Mouse (Mus musculus) brain, embryonic 18.5 days (tissue): ENCODE measurements around the gene Fbxo9.
"Not testable (repeated sequence)": the region's sequence is repeated elsewhere in the genome, so short reads cannot be mapped to it uniquely, and the experiment has no call there.

ENCODE experiments used
- DNase-seq: peaks from one replicate; pipeline ENCODE4 v3.0.0-alpha.2; 2012; ENCODE audit warnings: low read depth, low spot score

Fbxo9 gene

DNA sequence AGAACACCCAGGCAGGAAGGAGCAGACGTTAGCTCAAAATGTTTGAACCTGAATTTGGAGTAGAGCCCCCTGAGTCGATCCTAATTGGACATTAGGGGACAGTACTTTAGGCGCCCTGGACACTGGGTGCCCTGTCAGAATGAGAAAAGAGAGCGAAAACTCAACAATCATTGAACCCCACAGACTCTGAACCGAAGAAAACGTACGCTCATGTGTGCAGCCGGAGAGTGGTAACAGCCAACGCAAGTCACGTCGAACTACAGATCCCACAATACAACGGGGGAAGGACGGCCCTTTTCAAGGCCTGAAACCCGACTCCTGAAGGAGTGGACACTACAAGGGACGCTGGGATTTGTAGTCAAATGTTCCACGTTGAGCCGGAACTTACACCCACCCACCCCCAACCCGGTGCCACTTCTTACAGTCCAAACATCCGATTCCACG, at the start of gene Fbxo9, which contains the start of gene Ick:
Gene Fbxo9, minus strand, starts transcription at position 270 of the 444 bp plus-strand sequence.
Gene Ick, plus strand, starts transcription at position 397 of the 444 bp plus-strand sequence.
- peak; percentile 94 for DNase-seq

DNA sequence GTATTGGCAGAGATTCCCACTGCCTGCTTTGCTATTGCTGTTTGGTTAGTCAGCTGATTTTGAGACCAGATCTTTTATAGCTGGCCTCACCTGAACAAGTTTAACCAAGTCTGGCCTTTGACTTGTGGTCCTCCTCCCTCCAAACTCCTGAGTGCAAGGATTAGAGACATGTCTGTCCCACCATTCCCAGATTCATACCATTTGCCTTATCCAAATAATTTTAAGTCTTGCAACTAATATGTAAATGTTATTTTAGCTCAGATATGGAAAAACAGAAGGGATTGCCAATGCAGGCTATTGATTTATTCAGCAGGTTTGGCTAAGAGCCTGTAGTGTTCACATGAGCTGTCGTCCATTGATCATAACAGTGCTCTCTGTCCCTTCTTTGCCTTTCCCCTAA, 48.4 kb upstream of the Fbxo9 start:
- no peak for DNase-seq

DNA sequence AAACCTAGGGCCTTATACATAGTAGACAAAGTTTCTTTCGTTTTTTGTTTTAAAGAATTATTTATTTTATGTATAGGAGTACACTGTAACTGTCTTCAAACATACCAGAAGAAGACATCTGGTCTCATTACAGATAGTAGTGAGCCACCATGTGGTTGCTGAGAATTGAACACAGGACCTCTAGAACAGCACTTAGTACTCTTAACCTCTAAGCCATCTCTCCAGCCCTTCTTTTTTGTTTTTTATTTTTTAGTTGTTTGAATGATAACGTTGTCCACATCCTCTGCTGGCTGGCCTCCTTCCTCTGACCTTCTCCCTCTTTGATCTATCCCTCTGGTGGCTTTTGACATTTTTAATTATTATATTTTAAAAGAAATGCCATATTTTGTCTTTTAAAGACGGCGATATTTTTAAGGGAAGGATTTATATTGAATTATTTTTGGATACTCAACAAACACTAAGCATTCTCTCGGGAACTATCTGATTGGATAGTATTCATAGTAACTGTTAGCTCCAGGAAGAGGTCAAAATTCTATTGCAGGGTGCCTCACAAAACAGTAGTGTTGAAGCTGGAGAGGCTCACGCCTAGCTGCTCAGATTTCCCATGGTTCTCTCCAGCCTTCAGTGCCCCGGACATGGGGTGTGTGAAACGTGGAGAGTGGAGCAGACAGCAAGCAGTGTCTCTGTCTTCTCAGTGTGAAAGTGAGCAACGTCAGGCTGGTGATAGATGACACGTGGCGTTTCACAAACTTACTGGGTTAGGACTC, 45.5 kb upstream of the Fbxo9 start:
- no peak for DNase-seq

DNA sequence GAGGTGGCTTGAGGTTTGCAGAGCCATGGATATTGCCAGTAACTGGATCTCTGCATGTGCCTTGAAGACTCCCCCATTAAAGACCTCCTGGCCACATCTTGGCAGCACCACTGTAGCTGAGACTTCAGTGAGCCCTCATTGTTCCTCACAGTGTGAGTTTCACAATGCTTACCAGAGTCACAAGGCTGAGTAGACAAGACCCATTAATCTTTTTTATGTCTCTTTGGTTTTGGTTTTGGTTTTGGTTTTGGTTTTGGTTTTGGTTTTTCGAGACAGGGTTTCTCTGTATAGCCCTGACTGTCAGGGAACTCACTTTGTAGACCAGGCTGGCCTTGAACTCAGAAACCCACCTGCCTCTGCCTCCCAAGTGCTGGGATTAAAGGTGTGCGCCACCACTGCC, 40.9 kb upstream of the Fbxo9 start:
- DNase-seq, result not testable (repeated sequence)

DNA sequence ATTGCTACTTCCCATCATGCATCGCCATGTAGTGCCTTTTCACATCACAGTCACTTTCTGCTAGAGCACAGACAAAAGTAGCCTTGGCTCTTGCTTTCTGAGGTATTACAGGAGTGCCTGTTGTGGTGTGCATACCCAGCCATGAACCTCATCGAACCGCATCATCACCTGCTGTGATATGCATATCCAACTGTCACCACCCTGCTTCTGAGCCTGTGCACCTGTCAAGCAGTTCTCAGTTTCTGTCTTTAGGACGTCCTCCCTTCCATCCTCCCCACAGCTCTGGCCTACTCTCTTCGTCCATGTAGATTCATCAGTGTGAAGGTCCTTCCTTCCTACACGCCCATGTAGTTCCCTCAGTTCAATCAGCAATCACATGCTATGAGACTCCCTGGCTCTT, 39.3 kb upstream of the Fbxo9 start:
- no peak for DNase-seq

DNA sequence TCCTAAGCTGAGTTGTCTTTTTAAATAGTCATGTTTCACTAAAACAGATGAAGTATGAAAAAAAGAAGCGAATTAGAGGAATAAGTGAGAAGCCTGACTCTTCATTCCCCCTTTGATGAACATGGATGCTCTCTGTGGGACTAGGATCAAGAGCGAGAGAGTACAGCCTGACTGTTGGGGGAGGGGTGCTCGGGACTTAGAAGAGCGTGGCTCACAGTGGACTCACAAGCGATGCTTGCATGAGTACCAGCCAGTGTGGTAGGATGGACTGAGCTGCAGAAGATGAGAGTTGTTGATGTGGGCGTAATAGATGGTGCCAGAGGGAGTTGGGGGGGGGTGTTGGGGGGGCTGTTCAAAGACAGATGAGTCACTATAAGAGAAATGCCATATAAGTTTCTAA, 37.8 kb upstream of the Fbxo9 start:
- DNase-seq, result no peak

DNA sequence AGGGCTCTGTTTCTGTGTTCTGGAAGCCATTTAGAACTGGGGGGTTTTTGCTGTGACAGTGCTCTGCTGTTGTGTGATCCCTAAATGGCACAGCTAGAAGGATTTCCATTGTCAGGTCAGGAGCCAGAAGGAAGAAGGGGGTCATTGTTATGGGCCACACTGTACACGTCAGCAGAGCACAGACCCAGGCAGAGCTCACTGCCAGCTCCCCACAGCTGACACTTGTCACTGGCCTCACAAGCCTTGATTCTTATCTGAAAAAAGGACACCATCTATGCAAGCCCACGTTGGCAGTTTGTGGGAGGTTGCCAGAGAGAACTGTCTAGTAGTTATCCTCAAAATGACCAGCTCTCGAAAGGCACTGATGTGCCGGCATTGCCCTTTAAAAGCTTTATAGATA, 37.2 kb upstream of the Fbxo9 start:
- no peak for DNase-seq

DNA sequence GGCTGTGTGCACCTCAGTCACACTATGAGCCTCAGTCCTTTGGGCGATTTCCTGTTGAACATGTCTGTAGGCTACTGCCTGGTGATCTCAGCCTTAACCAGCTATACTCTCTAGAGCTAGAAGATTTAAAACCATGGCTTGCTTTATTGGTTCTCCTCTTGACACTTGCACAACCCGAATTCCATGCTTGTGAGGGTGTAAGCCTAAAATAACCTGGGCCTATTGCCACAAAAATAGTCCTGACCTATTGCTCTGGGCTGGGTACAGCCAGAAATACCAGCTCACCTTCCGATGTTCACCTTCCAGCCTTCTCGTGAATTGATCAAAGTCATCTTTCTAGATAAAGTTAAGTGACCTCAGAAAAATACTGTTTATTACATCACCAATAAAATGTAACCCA, 30.6 kb upstream of the Fbxo9 start:
- DNase-seq, result no peak

DNA sequence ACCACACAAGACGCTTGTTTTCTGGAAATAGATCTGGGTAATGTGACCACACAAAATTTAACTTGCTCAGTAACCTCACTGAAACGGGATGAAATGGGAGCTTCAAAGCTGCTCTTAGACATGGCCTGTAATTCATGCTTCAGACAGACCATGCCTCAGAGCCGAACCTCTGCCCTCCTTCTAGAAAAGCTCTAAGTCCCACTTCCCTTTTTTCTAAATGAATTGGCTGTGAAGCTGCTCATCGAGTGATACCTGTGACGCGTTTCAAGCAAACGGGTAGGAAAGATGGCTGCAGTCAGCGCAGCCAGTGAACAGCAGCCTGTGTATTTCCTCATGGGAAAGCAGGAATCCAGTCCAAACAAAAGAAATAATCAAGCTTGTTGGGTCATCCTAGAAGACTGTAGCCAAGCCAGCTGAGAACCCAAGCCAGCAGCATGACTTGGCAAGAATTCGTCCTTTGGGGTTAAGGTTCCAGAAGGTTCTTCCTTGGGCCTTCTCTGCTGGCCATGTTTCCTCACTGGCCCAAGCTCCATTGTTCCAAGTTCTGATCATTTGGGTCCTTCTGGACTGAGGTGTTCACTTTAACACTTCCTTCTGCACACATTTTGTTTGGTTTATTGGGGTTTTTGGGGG, 29.3 kb upstream of the Fbxo9 start:
- no peak for DNase-seq

DNA sequence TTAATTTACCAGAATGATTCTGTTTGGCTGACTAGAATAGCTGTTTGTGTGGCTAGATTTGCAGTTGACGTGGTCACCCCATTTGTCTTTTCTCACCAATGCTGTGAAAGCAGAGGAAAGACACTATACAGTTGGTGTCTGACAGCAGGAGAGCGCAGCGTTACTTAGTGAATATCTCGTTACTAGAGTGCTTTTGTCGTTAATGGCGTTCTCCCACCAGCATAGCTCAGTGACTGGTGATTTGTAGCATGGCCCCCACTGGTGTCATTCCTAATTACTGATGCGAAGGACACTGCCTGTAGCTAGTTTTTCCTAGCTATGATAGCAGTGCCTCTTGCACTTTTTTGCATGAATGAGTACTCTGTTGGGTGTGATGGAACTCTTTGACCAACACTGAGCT, 26.8 kb upstream of the Fbxo9 start:
- no peak for DNase-seq

DNA sequence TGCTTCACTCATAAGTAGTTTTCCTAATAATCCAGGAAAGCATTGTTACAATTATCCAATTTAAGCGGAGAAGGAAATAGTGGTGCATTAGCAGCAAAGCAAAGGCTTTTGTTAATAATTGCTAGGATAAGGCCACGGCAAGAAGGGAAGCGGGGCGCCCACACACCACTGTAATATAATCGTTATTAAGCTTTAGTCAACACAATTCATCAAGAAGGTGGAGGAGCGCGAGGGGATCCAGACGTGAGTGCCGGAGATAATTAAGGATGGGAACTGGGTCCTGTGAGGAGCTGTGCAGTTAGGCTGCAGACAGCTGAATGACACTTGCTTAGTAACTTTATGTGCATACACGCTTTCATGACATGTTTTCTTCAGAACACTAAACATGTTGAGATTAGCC, 17.8 kb upstream of the Fbxo9 start:
- DNase-seq, result no peak

DNA sequence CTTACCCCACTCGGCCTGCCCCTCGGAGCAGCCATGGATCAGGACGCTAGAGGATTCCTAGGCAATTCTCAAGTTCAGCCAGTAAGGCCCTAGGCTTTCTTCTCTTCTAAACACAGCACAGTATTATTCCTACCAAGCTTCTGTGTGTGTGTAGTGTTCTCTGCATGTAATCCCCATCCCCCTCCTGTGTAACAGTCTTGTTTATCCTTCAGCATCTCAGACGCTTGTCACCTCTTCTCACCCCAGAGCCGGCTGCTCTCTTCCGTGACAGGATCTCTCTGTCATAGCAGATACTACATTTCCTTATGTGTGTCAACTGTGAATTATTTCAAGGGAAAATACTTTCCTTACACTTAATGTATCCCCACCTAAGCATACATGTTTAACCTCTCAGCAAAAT, 17.1 kb upstream of the Fbxo9 start:
- no peak for DNase-seq

DNA sequence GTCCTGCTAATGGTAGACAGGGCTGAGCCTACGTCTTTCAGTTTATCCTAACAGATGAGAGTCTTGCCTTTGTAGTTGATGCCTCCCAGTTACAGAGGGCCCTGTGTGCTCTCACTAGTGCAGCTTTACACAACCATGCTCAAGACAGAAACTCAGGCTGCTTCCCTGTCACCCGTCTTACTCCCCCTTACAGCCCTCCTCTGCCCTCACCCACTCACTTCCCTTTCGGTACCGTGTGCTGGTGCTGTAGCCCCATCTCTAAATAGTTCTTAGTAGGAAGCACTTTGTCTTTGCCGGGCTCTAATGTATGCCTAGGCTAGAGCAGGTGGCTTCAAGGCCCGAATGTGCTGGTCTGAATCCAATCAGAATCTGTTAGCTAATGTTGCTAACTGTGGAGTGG, 15.4 kb upstream of the Fbxo9 start:
- DNase-seq, result no peak

DNA sequence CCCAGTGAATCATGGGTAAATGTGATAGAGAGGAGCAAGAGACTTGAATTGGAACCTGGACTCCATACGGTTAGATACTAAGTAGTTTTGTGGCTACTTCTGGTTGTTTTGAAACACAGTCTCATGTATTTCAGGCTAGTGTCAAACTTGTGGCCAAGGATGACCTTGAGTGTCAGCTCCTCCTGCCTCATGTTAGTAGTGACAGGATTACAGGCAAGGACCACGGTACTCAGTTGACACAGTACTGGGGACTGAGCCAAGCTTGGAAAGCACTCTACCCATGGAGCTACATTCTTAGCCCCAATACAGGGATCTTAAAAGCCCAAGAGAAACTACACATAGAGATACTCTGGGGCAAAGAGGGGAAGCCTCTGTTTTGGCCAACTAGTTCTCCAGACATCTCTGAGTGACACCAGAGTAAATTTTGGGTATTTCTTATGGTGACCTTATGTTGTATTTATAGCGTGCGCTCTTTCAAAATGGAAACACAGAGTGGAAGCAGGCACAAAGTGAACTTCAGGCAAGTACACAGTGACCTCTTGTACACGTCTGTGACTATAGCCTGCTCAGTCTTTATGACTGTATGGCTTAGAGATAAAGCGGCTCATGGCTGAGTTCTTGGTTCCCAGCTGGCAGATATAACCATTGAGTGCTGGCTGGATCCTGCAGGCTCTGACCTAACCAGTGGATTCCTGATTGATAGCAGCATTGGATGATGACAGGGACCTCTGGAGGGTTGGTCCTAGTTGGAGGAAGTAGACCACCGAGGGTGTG, 14.3 kb upstream of the Fbxo9 start:
- no peak for DNase-seq

DNA sequence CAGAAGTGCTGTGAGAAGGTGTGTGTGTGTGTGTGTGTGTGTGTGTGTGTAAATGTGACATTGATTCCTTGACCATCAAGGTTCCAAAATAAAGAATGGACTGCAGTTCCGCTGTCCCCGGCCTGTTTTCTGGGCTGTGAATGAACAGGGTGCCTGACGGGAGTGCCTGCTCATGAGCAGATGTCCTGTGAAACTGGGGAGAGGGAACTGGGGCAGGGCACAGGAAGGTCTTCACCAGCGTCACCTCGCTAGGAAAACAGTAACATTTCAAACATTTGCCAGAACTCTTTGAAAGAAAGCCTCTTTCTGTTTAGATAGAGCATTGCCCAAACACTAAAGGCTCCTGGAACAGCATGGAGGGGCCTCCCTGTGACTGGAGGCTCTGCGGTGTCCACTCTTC, 13.1 kb upstream of the Fbxo9 start:
- DNase-seq, result no peak

DNA sequence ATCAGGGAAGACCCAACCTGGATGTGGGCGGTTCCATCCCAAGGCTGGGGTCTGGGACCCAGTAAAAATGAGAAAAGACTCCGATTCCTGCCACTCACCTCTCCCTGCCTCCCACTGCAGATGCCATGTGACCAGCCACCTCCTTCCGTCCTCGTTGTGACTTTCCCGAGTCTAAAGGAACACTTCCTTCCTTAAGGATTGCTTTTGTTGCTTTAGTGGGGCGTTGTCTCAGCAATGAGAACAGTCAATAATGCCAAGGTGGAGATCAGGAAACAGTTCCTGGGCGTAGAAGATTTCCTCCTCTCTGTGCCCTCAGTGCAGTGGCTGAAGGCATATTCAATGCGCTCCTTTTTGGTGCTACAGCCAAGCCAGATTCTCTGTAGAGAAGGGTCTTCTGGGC, 12.5 kb upstream of the Fbxo9 start:
- no peak for DNase-seq

DNA sequence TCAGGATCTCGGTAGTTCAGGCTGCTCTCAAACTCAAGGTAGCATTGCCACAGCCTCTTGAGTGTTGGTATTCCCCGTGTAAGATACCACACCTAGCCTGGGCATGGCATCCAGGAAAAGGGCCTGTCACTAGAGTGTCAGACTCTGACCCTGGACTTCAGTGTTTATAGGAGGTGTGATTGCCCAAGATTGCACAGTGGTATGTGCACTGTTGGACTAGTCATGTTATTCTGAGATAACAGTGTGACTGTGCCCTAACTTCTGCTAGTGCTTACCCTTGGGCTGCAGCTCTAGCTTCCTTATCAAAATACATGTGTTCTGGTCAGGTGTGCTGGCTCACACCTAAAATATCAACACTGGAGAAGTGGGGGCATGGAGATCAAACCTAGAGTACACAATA, 8.8 kb upstream of the Fbxo9 start:
- no peak for DNase-seq

DNA sequence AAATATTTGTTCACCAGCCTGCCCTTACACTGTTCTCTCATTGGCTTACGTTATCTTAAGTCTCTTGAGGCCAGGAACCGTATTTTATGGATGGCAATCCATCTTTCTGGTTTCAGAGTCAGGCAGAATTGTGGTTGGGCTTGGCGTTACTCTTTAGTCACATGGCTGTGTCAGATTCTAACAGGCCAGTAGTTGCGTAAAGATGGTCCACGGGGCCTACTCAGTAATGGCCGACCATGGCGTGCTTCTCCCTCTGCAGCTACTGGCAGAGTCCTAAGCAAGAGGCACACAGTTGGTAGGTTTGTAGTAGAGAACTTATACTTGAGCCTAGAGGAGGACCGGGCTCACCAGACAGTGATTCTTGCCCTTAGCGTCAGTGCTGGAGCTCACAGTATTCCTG, 6.9 kb upstream of the Fbxo9 start:
- DNase-seq, result no peak

DNA sequence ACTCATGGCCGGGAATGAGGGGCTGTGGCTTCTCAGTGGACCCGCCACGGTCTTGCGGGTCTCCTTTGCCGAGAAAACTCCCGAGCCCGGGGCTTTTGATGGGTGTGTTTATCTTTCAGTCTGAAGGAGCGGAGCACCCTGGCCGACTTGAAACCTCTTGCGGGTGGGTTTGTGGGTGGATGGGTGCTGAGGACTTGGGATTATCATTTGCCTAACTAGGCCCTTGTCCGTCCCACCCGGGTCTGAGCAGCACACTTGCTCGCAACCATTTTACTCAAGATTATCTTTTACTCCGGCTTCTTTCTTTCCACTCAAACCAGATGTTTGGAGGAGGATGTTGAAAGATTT, 4.6 kb upstream of the Fbxo9 start:
- DNase-seq, result no peak

DNA sequence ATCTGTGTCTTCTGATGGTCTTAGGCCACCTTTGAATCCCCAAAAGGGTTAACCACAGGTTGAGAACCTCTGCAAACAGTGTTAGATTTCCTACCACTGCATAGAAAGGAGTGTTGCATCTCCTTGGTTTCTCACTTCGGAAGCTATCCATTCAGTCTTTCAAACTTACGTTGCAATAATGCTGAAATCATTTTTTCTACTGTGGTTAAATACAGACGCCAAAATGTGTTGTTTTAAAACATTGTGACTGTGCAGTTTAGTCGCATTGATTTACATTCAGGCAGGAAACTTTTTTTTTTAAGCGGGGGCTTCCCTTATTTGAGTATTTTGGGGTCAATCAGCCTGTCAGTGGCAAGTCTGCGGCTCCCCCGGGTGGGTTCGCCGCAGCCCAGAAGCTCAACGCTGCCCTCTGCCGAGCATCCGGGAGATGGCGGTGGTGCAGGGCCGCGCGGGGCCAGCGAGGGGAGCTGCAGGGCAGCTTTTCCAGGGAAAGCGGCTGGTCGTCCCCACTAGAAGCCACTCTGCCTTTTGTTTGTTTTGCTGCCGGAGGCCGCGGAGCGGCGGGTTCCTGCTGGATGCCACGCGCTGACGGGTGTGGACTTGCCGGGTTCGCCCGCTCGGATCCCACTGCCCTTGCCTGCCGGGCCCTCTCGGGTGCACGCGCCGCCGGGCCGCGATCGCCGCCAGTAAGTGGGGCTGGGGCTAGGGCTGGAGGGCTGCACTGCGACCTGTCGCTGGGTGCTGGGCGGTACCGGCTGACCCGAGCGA, 4.1 kb upstream of the Fbxo9 start:
- peak; percentile 71 for DNase-seq

DNA sequence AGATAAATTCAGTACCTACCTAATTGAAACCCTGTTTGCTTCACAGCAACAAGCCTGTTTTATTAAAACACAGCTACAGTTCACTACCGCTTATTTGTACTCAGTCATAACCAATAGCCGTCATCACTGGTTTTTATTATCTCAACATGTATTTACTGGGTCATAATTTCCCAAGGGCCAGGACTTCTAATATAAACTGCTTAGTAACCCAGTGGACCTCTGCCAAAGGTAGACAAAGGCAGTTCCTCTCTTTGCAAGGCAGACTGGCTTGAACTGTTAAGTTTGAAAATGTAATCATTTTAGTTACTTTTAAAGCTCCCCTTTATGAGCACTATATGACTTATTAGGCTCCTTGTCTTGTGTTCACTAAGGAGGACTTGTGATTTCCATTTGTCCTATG, 2.6 kb upstream of the Fbxo9 start:
- DNase-seq, result no peak

DNA sequence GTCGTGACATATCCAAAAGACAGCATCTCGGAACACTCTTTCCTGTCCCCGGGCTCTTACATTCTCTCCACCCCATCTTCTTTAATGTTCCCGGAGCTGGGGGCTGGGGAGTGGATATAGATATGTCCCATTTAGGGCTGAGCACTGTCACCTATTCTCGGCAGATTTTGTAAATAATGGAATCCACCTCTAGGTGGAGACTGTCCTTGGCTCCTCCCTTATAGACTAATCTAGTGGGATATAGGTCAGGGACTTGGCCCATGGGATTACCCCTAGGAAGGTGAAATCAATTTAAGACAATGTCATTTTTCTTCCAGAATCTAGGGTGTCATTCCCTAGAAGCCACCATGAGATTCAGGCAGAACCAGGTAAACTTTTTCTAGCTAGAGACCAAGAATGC, 791 bp upstream of the Fbxo9 start:
- no peak for DNase-seq
